Mouse (Mus musculus) liver, embryonic 14.5 days (tissue): ENCODE measurements around the gene Gdf2.

Experiments
- CTCF ChIP-seq: IDR thresholded peaks from 2 replicates; pipeline ENCODE4 v1.5.1; 2016; ENCODE audit warnings: antibody characterized with exemption, low read depth, control low read depth
- EP300 ChIP-seq: IDR thresholded peaks from 2 replicates; pipeline ENCODE4 v1.6.1; 2016; ENCODE audit warnings: antibody characterized with exemption, low read depth

DNA sequence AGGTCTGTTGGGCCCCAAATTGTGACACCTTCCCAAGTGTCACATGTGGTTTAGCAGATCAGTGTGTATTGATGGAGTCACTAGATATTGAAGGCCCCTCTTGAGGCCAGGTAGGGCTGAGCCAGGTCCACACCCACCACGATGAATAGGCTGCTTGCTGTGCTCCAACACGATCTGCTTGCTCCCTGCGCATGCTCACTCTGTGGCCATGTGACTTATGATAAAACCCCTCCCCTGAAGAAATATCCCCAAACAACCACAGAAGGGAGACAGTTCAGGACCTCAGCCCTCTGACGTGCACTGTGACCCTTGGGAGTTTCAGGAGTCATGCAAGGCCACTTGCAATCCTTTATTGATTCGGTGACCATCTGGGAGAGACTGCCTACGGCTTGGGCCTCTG lies 5.3 kb downstream of the Gdf2 start:
- TF ChIP-seq CTCF = no peak
- no peak for TF ChIP-seq EP300
